Mouse (Mus musculus) megakaryocyte, embryonic 14.5 days (primary cell): ENCODE measurements around the gene Lrmda. TPM values are rescaled to one million over a fixed set of nuclear protein-coding genes. Genes with fewer than 3 reads are reported as not detected.

Experiments used
- H3K27me3 ChIP-seq: replicated peaks from 2 replicates; pipeline ENCODE3; 2012; ENCODE audit warnings: inconsistent platforms
- H3K36me3 ChIP-seq: replicated peaks from 2 replicates; pipeline ENCODE3; 2012; ENCODE audit warnings: low read length, inconsistent platforms, mixed read lengths
- H3K4me1 ChIP-seq: 2 replicates; pipeline ENCODE4 v1.6.1; 2012; ENCODE audit warnings: inconsistent platforms
- H3K4me3 ChIP-seq: replicated peaks from 2 replicates; pipeline ENCODE3; 2012; ENCODE audit warnings: moderate library complexity, mild to moderate bottlenecking, inconsistent platforms
- H3K9me3 ChIP-seq: 2 replicates; pipeline ENCODE4 v1.6.1; 2012; ENCODE audit warnings: inconsistent platforms
- FLI1 ChIP-seq: IDR thresholded peaks from 2 replicates; pipeline ENCODE4 v1.6.1; 2012; ENCODE audit warnings: low read length, inconsistent platforms, mixed read lengths
- GATA1 ChIP-seq: IDR thresholded peaks from 3 replicates; pipeline ENCODE4 v1.6.1; 2012; ENCODE audit warnings: mixed read lengths, low read length, inconsistent platforms, borderline replicate concordance
- polyA plus RNA-seq: library from polyadenylated mRNA; stranded (reverse); fragments of >175 nt; gene quantifications from 2 replicates; pipeline ENCODE4 v1.2.3, GENCODE M21; 2012; ENCODE audit warnings: low replicate concordance; ENCODE audit not compliant: insufficient read depth

Gene Lrmda
- polyA plus RNA-seq, 1 experiment = 7.1 TPM

- Histone ChIP-seq H3K27me3 (no peaks in the 10 kb centered on the region), H3K4me1 (no peaks in the 10 kb centered on the region), H3K9me3 (peaks cover 9% of the 10 kb centered on the region), H3K36me3 (no peaks in the 10 kb centered on the region), H3K4me3 (no peak overlapping the region)
- TF ChIP-seq GATA1 = no peak
- TF ChIP-seq FLI1 = no peak
These were observed 590.0 kb downstream of the Lrmda start for GRCm38 (mm10) chr14:22609261-22610245.

- TF ChIP-seq FLI1 (no peak), GATA1 (no peak)
- Histone ChIP-seq H3K4me1 (no peaks in the 10 kb centered on the region; the same call in 1 of the 2 replicates), H3K9me3 (peaks cover 9% of the 10 kb centered on the region), H3K4me3 (no peak overlapping the region), H3K27me3 (no peaks in the 10 kb centered on the region), H3K36me3 (no peaks in the 10 kb centered on the region)
These were observed 591.5 kb downstream of the Lrmda start for GRCm38 (mm10) chr14:22611011-22611410.

- Histone ChIP-seq H3K27me3 (no peaks in the 10 kb centered on the region), H3K36me3 (no peaks in the 10 kb centered on the region), H3K4me1 (no peaks in the 10 kb centered on the region; the same call in 1 of the 2 replicates), H3K9me3 (no peaks in the 10 kb centered on the region; the same call in 1 of the 2 replicates), H3K4me3 (no peak overlapping the region)
- TF ChIP-seq FLI1 (no peak), GATA1 (no peak)
These were observed 600.7 kb downstream of the Lrmda start for GRCm38 (mm10) chr14:22620191-22620590.

- Histone ChIP-seq H3K9me3 (no peaks in the 10 kb centered on the region; the same call in 1 of the 2 replicates), H3K4me3 (no peak overlapping the region), H3K27me3 (no peaks in the 10 kb centered on the region), H3K36me3 (no peaks in the 10 kb centered on the region), H3K4me1 (no peaks in the 10 kb centered on the region)
- TF ChIP-seq FLI1 (no peak), GATA1 (no peak)
These were observed 602.4 kb downstream of the Lrmda start for GRCm38 (mm10) chr14:22621941-22622340.

GRCm38 (mm10) chr14:22627105-22627829 is 607.8 kb downstream of the Lrmda start:
- no peaks in the 10 kb centered on the region for H3K36me3 ChIP-seq
- no peaks in the 10 kb centered on the region for H3K4me1 ChIP-seq
- TF ChIP-seq FLI1 = no peak
- TF ChIP-seq GATA1 = no peak
- H3K27me3 ChIP-seq = no peaks in the 10 kb centered on the region
- H3K9me3 ChIP-seq = no peaks in the 10 kb centered on the region; the same call in 1 of the 2 replicates
- no peak overlapping the region for H3K4me3 ChIP-seq

GRCm38 (mm10) chr14:22630361-22630867 is 610.9 kb downstream of the Lrmda start:
- TF ChIP-seq GATA1 = no peak
- TF ChIP-seq FLI1 = no peak
- H3K36me3 ChIP-seq = no peaks in the 10 kb centered on the region
- H3K4me1 ChIP-seq = no peaks in the 10 kb centered on the region
- H3K9me3 ChIP-seq = no peaks in the 10 kb centered on the region
- H3K4me3 ChIP-seq = no peak overlapping the region
- no peaks in the 10 kb centered on the region for H3K27me3 ChIP-seq

GRCm38 (mm10) chr14:22633612-22634011 is 614.1 kb downstream of the Lrmda start:
- TF ChIP-seq GATA1 (no peak), FLI1 (no peak)
- no peaks in the 10 kb centered on the region for H3K27me3 ChIP-seq
- H3K36me3 ChIP-seq = no peaks in the 10 kb centered on the region
- H3K4me1 ChIP-seq = no peaks in the 10 kb centered on the region
- peaks cover 5% of the 10 kb centered on the region; the same call in 1 of the 2 replicates for H3K9me3 ChIP-seq
- no peak overlapping the region for H3K4me3 ChIP-seq

GRCm38 (mm10) chr14:22643494-22643893 is 624.0 kb downstream of the Lrmda start:
- H3K9me3 ChIP-seq = 0 out of 2 replicates have a peak, but pooled peaks cover under 1% of the 10 kb centered on the region
- H3K4me3 ChIP-seq = no peak overlapping the region
- H3K27me3 ChIP-seq = no peaks in the 10 kb centered on the region
- TF ChIP-seq GATA1 = no peak
- TF ChIP-seq FLI1 = no peak
- H3K4me1 ChIP-seq = peaks cover 7% of the 10 kb centered on the region; the same call in 1 of the 2 replicates
- H3K36me3 ChIP-seq = no peaks in the 10 kb centered on the region

- no peak overlapping the region for H3K4me3 ChIP-seq
- no peaks in the 10 kb centered on the region for H3K36me3 ChIP-seq
- no peak for TF ChIP-seq GATA1
- no peak for TF ChIP-seq FLI1
- H3K9me3 ChIP-seq = no peaks in the 10 kb centered on the region
- peaks cover 14% of the 10 kb centered on the region for H3K4me1 ChIP-seq
- H3K27me3 ChIP-seq = no peaks in the 10 kb centered on the region
These were observed 628.5 kb downstream of the Lrmda start for GRCm38 (mm10) chr14:22647879-22648611.
